Mouse (Mus musculus): Measurements from ENCODE around the gene Arsa. TPM values are rescaled to one million over a fixed set of nuclear protein-coding genes. Genes with fewer than 3 reads are reported as not detected.

Gene Arsa
- polyA plus RNA-seq, 1 experiment: 35.4 TPM

Other genes with a start within 250 kb of the Arsa start
- gene Sbf1, start 162.1 kb downstream of the Arsa start, polyA plus RNA-seq (2012; rRNA removed): 85.7 and 112 TPM in 2 replicates
- not detected in 2 replicates for gene Adm2, start 154.7 kb downstream of the Arsa start, polyA plus RNA-seq (2012; rRNA removed)
- not detected in 2 replicates for gene Miox, start 143.0 kb downstream of the Arsa start, polyA plus RNA-seq (2012; rRNA removed)
- gene Lmf2, start 121.8 kb downstream of the Arsa start, polyA plus RNA-seq (2012; rRNA removed): 15.8 and 26.7 TPM in 2 replicates
- gene Ncaph2, start 121.7 kb downstream of the Arsa start, polyA plus RNA-seq (2012; rRNA removed): 95.7 and 112 TPM in 2 replicates
- gene Sco2, start 103.6 kb downstream of the Arsa start, polyA plus RNA-seq (2012; rRNA removed): 18.8 and 23.2 TPM in 2 replicates
- 1.7 and 1.8 TPM in 2 replicates for gene Tymp, start 100.4 kb downstream of the Arsa start, polyA plus RNA-seq (2012; rRNA removed)
- 2.7 and 3.0 TPM in 2 replicates for gene Odf3b, start 98.1 kb downstream of the Arsa start, polyA plus RNA-seq (2012; rRNA removed)
- not detected in 2 replicates for gene Klhdc7b, start 92.5 kb downstream of the Arsa start, polyA plus RNA-seq (2012; rRNA removed)
- gene Syce3, start 66.9 kb downstream of the Arsa start, polyA plus RNA-seq (2012; rRNA removed): not detected in 2 replicates
- gene Cpt1b, start 51.6 kb downstream of the Arsa start, polyA plus RNA-seq (2012; rRNA removed): 2.3 and 2.7 TPM in 2 replicates
- gene C730034F03Rik, start 47.8 kb downstream of the Arsa start, polyA plus RNA-seq (2012; rRNA removed): 2.0 and 3.7 TPM in 2 replicates
- gene Gm44502, start 47.7 kb downstream of the Arsa start, polyA plus RNA-seq (2012; rRNA removed): 0.06 TPM in 2 replicates
- 73.2 and 85.8 TPM in 2 replicates for gene Chkb, start 47.5 kb downstream of the Arsa start, polyA plus RNA-seq (2012; rRNA removed)
- gene Mapk8ip2, start 23.5 kb downstream of the Arsa start, polyA plus RNA-seq (2012; rRNA removed): 0.25 and 0.32 TPM in 2 replicates
- 7.1 and 8.8 TPM in 2 replicates for gene Shank3, start 22.2 kb upstream of the Arsa start, polyA plus RNA-seq (2012; rRNA removed)
- 0.63 and 0.71 TPM in 2 replicates for gene Acr, start 90.9 kb upstream of the Arsa start, polyA plus RNA-seq (2012; rRNA removed)
- 22.2 and 26.8 TPM in 2 replicates for gene Rabl2, start 114.5 kb upstream of the Arsa start, polyA plus RNA-seq (2012; rRNA removed)